Mouse (Mus musculus) kidney, adult 2 months (tissue): ENCODE measurements around the gene Srsf7. TPM values are rescaled to one million over a fixed set of nuclear protein-coding genes. Genes with fewer than 3 reads are reported as not detected.

Experiments
- DNase-seq: peaks from one replicate; pipeline ENCODE4 v3.0.0; 2021
- H3K27ac ChIP-seq: fragments of 200-500 bp; 2 replicates; pipeline ENCODE4 v1.5.1; 2012; ENCODE audit warnings: low read depth, low read length, control low read depth, inconsistent platforms; ENCODE audit not compliant: insufficient read depth
- H3K27me3 ChIP-seq: fragments of 200-500 bp; replicated peaks from 2 replicates; pipeline ENCODE4 v1.6.1; 2012; ENCODE audit warnings: mild to moderate bottlenecking, moderate library complexity, low read length, inconsistent platforms; ENCODE audit not compliant: control insufficient read depth, insufficient read depth
- H3K36me3 ChIP-seq: fragments of 200-500 bp; 2 replicates; pipeline ENCODE4 v1.6.1; 2012; ENCODE audit warnings: mild to moderate bottlenecking, moderate library complexity, low read length, inconsistent platforms; ENCODE audit not compliant: control insufficient read depth, insufficient read depth
- H3K4me1 ChIP-seq: fragments of 200-500 bp; 2 replicates; pipeline ENCODE4 v1.6.1; 2011; ENCODE audit warnings: low read length; ENCODE audit not compliant: control insufficient read depth, insufficient read depth
- H3K4me3 ChIP-seq: fragments of 200-500 bp; 2 replicates; pipeline ENCODE4 v1.5.1; 2011; ENCODE audit warnings: mild to moderate bottlenecking, low read depth, low read length, control low read depth; ENCODE audit not compliant: insufficient read depth
- CTCF ChIP-seq: fragments of 200-500 bp; conservative IDR thresholded peaks from 2 replicates; pipeline ENCODE4 v1.5.1; 2011; ENCODE audit warnings: low read depth, mild to moderate bottlenecking, control low read depth, low read length, moderate library complexity, mixed read lengths; ENCODE audit not compliant: insufficient read depth, insufficient read length
- POLR2A ChIP-seq: fragments of 200-500 bp; IDR thresholded peaks from one replicate; pipeline ENCODE4 v1.6.1; 2011; ENCODE audit warnings: low read depth, low read length, control low read depth
- WGBS: fragments of 180-500 bp; shearing (Covaris S2); methylation state at CpG from one replicate; pipeline ENCODE4 v1.1.7; 2018; 5-methylcytosine and 5-hydroxymethylcytosine counted together
- polyA plus RNA-seq: library from polyadenylated mRNA; depleted of rRNA; stranded (reverse); fragments of >200 nt; gene quantifications from 2 replicates; pipeline ENCODE4 v1.2.3, GENCODE M21; 2012; rRNA removed

Srsf7 gene
- polyA plus RNA-seq, 1 experiment: 34.3 TPM

DNA sequence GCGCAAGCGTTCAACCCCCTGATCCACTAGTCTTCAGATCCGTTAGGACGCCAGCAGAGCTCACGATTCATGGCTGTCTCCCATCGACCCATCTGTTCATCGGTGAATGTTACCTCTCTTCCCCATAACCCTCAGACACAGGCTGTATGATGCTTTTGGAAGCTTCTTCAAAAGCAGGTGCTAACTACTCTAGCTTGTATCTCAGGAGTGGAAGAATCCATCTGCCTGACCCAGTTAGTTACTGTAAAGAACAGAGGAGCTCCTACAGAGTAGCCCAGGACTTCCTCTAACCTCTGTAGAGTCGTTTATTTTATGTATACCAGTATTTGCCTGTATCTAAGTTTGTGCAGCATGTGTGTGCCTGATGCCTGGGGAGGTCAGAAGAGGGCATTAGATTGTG, 50.2 kb downstream of the Srsf7 start:
- no peaks in the 10 kb centered on the region for H3K36me3 ChIP-seq
- DNase-seq: no peak
- WGBS: 91% methylated on average over 8 of the region's 8 CpGs
- no peaks in the 10 kb centered on the region for H3K4me1 ChIP-seq
- H3K27me3 ChIP-seq: no peaks in the 10 kb centered on the region
- no peak for TF ChIP-seq CTCF
- TF ChIP-seq POLR2A: no peak
- no peak overlapping the region for H3K4me3 ChIP-seq
- no peak overlapping the region for H3K27ac ChIP-seq

DNA sequence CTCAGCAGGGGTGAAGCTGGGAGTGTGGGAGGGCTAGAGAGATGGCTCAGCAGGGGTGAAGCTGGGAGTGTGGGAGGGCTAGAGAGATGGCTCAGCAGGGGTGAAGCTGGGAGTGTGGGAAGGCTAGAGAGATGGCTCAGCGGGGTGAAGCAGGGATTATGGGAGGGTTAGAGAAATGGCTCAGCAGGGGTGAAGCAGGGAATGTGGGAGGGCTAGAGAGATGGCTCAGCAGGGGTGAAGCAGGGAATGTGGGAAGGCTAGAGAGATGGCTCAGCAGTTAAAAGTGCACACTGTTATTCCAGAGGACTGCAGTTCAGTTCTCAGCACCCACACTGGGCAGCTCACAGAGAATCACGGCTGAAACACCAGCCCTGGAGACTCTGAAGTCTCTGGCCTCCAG, 53.5 kb downstream of the Srsf7 start:
- TF ChIP-seq CTCF: no peak
- no peak for TF ChIP-seq POLR2A
- no peak for DNase-seq
- no peaks in the 10 kb centered on the region for H3K27me3 ChIP-seq
- no peak overlapping the region for H3K4me3 ChIP-seq
- 96% methylated on average over 2 of the region's 2 CpGs for WGBS
- H3K4me1 ChIP-seq: no peaks in the 10 kb centered on the region
- H3K36me3 ChIP-seq: no peaks in the 10 kb centered on the region; the same call in 1 of the 2 replicates
- H3K27ac ChIP-seq: no peak overlapping the region

DNA sequence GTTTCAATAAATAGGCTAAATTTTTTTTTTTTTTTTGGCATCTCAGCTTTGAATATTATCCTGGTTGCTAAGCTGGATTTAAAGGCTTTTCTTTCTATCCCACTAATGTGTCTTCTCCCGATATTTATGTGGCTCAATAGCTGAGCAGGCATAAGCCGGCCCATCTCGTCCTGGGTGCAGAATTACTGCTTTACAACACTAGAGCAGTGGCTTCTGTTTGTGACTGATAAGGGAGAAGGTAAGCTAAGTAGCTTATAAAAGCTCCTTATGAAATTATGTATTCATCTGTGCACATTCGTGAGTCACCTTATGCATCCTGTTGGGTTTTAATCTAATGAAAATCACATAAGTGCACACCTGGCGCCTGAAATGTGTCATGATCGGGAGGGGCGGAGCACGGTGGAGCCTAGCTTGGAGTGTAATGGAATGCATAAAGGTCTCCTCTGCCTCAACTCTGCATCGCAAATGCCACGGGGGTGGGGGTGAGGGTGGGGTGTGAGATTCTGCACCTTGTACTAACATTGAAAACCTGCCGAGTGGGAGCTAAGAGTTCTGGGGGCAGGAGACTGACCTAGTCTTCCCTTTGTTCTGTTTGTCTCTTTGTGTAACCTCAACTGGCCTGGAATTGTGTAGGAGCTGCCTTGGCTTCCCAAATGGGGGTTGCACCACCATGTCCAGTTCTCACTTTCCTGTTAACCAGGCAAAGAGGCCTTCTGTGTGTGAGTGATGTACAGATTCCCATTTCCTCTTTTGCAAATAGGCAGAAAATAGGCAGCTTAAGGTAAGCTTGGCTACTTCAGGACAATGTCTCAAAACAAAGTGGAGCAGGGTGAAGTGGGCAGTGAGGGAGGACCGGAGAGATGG, 54.1 kb downstream of the Srsf7 start:
- no peak for DNase-seq
- Histone ChIP-seq H3K4me1 (no peaks in the 10 kb centered on the region), H3K27me3 (no peaks in the 10 kb centered on the region), H3K4me3 (no peak overlapping the region), H3K27ac (no peak overlapping the region), H3K36me3 (no peaks in the 10 kb centered on the region; the same call in 1 of the 2 replicates)
- TF ChIP-seq POLR2A: no peak
- 77% methylated on average over 12 of the region's 12 CpGs for WGBS

DNA sequence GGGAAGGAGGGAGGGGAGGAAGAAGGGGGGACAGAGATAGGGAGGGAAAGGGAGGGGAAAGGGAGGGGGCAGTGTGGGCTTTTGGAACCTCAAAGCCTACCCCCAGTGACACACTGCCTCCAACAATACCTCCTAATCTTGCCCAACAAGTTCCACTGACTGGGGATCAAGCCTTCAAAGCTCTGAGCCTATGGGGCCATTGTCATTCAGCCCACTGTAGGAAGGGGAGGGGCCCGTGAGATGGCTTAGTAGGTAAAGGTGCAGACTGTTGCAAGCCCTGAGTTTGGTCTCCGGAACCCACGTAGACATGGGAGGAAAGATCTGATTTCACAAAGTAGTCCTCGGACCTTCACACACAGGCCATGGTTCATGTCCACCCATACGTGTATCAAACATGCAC, 55.8 kb downstream of the Srsf7 start:
- TF ChIP-seq POLR2A (no peak), CTCF (no peak)
- no peak for DNase-seq
- Histone ChIP-seq H3K4me3 (no peak overlapping the region), H3K36me3 (no peaks in the 10 kb centered on the region; the same call in 1 of the 2 replicates), H3K4me1 (no peaks in the 10 kb centered on the region), H3K27me3 (no peaks in the 10 kb centered on the region), H3K27ac (no peak overlapping the region)
- 81% methylated on average over 5 of the region's 5 CpGs for WGBS

Other genes starting within 250 kb of the Srsf7 start
- gene Hnrnpll, start 145.0 kb downstream of the Srsf7 start, polyA plus RNA-seq: 11.7 and 13.1 TPM in 2 replicates
- gene Galm, start 79.8 kb downstream of the Srsf7 start, polyA plus RNA-seq: 115 and 124 TPM in 2 replicates
- gene Ttc39d, start 153 bp upstream of the Srsf7 start, polyA plus RNA-seq: 0.04 and 0.05 TPM in 2 replicates
- gene Gemin6, start 17.1 kb upstream of the Srsf7 start, polyA plus RNA-seq: 2.5 and 2.9 TPM in 2 replicates
- gene Morn2, start 82.9 kb upstream of the Srsf7 start, polyA plus RNA-seq: 25.2 and 36.5 TPM in 2 replicates
- 6.0 and 6.4 TPM in 2 replicates for gene Dhx57, start 83.2 kb upstream of the Srsf7 start, polyA plus RNA-seq
- gene Arhgef33, start 100.1 kb upstream of the Srsf7 start, polyA plus RNA-seq: 0.44 and 0.56 TPM in 2 replicates
- gene Gm10190, start 166.2 kb upstream of the Srsf7 start, polyA plus RNA-seq: not detected in 2 replicates